Mouse (Mus musculus) erythroblast, embryonic 14.5 days (primary cell): ENCODE data around the gene BC048562. TPM values are rescaled to one million over a fixed set of nuclear protein-coding genes. Genes with fewer than 3 reads are reported as not detected.

ENCODE experiments used
- H3K27me3 ChIP-seq: 2 replicates; pipeline ENCODE4 v1.6.1; 2012; ENCODE audit warnings: inconsistent platforms; ENCODE audit not compliant: control insufficient read depth
- H3K36me3 ChIP-seq: 2 replicates; pipeline ENCODE4 v1.6.1; 2012; ENCODE audit warnings: mild to moderate bottlenecking, inconsistent platforms; ENCODE audit not compliant: control insufficient read depth
- H3K4me1 ChIP-seq: 2 replicates; pipeline ENCODE4 v1.6.1; 2012; ENCODE audit warnings: inconsistent platforms; ENCODE audit not compliant: control insufficient read depth
- H3K4me3 ChIP-seq: replicated peaks from 2 replicates; pipeline ENCODE3; 2012; ENCODE audit warnings: moderate library complexity, mild to moderate bottlenecking, inconsistent platforms
- H3K9me3 ChIP-seq: 2 replicates; pipeline ENCODE4 v1.6.1; 2012; ENCODE audit warnings: low read length, inconsistent platforms, mixed read lengths; ENCODE audit not compliant: control insufficient read depth
- GATA1 ChIP-seq: IDR thresholded peaks from 2 replicates; pipeline ENCODE4 v1.6.1; 2012; ENCODE audit warnings: low read length, inconsistent platforms, mixed read lengths
- TAL1 ChIP-seq: IDR thresholded peaks from 3 replicates; pipeline ENCODE4 v1.6.1; 2012; ENCODE audit warnings: low read length, inconsistent platforms, mixed read lengths
- polyA plus RNA-seq: library from polyadenylated mRNA; stranded (reverse); fragments of >175 nt; gene quantifications from 2 replicates; pipeline ENCODE4 v1.2.3, GENCODE M21; 2012

Gene BC048562
- polyA plus RNA-seq, 1 experiment: not detected

- no peaks in the 10 kb centered on the region; the same call in 1 of the 2 replicates for H3K36me3 ChIP-seq
- no peak overlapping the region for H3K4me3 ChIP-seq
- no peaks in the 10 kb centered on the region for H3K27me3 ChIP-seq
- H3K9me3 ChIP-seq: no peaks in the 10 kb centered on the region
- TF ChIP-seq TAL1: no peak
- no peak for TF ChIP-seq GATA1
- peaks cover 7% of the 10 kb centered on the region for H3K4me1 ChIP-seq
These were observed 33.2 kb upstream of the BC048562 start for GRCm38 (mm10) chr9:108403081-108403480.

DNA sequence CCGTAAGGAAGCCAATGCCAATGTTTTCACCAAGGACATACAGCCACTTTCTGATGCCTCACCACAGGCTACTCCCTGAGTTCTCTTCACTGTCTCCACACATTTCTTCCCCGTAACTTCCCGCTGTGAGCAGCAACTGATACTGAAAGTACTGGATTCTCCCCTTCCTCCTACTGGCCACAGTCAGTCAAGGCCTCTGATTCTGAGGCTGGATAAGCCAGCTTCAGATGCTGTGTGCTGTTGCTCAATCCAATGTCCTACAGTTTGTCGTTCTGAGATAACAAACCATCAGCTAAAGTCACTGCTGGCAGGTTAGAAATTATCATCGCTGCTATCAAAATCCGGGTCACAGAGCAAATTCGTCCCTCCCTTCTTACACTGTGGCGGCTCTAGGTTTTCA lies 31.8 kb upstream of the BC048562 start:
- Histone ChIP-seq H3K27me3 (no peaks in the 10 kb centered on the region), H3K9me3 (no peaks in the 10 kb centered on the region), H3K4me3 (no peak overlapping the region), H3K4me1 (peaks cover 7% of the 10 kb centered on the region), H3K36me3 (no peaks in the 10 kb centered on the region)
- TF ChIP-seq TAL1: no peak
- TF ChIP-seq GATA1: no peak

GRCm38 (mm10) chr9:108409535-108409934 lies 26.7 kb upstream of the BC048562 start:
- H3K27me3 ChIP-seq: no peaks in the 10 kb centered on the region
- TF ChIP-seq TAL1 (no peak), GATA1 (no peak)
- H3K36me3 ChIP-seq: no peaks in the 10 kb centered on the region
- peaks cover 4% of the 10 kb centered on the region for H3K4me1 ChIP-seq
- H3K9me3 ChIP-seq: no peaks in the 10 kb centered on the region
- no peak overlapping the region for H3K4me3 ChIP-seq

GRCm38 (mm10) chr9:108411381-108411942 lies 24.8 kb upstream of the BC048562 start:
- H3K4me3 ChIP-seq: no peak overlapping the region
- no peaks in the 10 kb centered on the region for H3K36me3 ChIP-seq
- no peak for TF ChIP-seq GATA1
- TF ChIP-seq TAL1: no peak
- no peaks in the 10 kb centered on the region; the same call in 1 of the 2 replicates for H3K4me1 ChIP-seq
- no peaks in the 10 kb centered on the region for H3K27me3 ChIP-seq
- no peaks in the 10 kb centered on the region for H3K9me3 ChIP-seq

GRCm38 (mm10) chr9:108412221-108412620 lies 24.1 kb upstream of the BC048562 start:
- Histone ChIP-seq H3K36me3 (no peaks in the 10 kb centered on the region), H3K27me3 (no peaks in the 10 kb centered on the region), H3K4me1 (no peaks in the 10 kb centered on the region; the same call in 1 of the 2 replicates), H3K4me3 (no peak overlapping the region), H3K9me3 (no peaks in the 10 kb centered on the region)
- TF ChIP-seq TAL1 (no peak), GATA1 (no peak)

- Histone ChIP-seq H3K27me3 (no peaks in the 10 kb centered on the region), H3K4me1 (peaks cover 7% of the 10 kb centered on the region), H3K36me3 (no peaks in the 10 kb centered on the region), H3K9me3 (no peaks in the 10 kb centered on the region), H3K4me3 (no peak within 1 kb of the TSS)
- TF ChIP-seq TAL1 (no peak), GATA1 (no peak)
These were observed 7.9 kb upstream of the BC048562 start, which contains the start of gene Ccdc36 for GRCm38 (mm10) chr9:108428384-108428783. Gene Ccdc36 (minus strand): TSS chr9:108428484.

DNA sequence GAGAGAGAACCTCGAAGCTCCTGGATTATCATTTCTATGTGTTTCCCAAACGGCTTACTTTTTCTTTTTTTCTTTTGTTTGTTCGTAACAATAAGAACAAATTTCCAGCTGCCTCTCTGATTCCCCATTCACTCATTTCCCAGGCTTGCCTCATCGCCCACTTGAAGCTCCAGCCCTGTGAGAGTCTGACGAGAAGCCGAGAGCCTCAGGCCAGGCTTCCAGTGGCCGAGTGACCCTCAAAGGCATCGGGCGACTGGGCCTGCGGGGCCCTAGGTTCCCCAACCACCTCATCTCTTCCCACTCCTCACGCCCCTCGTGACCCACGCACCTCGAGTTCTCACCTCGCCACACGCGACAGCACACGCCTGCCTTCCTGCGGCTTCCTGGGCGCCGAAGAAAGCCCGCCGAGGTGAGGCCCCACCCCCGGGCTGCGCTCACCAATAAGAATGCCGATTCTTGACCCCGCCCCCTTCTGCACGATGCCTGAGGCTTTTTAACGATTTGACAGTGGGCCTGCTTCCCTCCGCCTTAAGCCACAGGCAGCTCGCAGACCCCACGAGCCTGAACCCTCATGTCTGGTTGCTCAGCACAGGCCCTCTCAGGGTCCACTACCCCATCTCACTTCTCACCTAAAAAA lies 4.7 kb upstream of the BC048562 start:
- Histone ChIP-seq H3K4me1 (peaks cover 7% of the 10 kb centered on the region), H3K4me3 (peak overlapping the region; percentile 32), H3K27me3 (0 out of 2 replicates have a peak, but pooled peaks cover under 1% of the 10 kb centered on the region), H3K9me3 (no peaks in the 10 kb centered on the region), H3K36me3 (no peaks in the 10 kb centered on the region)
- TF ChIP-seq GATA1 (no peak), TAL1 (no peak)

DNA sequence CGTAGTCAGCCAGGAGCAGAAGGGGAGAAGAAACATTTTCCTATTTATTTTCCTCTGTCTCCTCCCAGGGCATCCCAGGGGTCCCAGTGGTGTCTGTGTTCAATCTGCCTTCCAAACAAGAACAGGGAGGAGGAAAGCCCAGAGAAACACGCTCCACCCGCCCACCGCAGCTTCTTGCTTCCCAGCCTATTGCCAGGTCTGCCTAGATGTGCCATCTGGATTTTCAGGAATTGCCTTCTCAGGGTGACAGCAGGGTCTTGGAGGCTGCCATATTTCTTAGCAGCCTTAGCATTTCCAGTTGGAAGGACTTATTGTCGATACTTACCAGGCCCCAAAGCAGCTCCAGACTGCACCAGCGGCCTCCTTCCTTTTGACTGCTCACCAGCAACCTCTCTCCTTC lies 2.9 kb downstream of the BC048562 start:
- no peak overlapping the region for H3K4me3 ChIP-seq
- no peaks in the 10 kb centered on the region for H3K9me3 ChIP-seq
- TF ChIP-seq TAL1 (no peak), GATA1 (no peak)
- no peaks in the 10 kb centered on the region for H3K4me1 ChIP-seq
- H3K27me3 ChIP-seq: peaks cover 10% of the 10 kb centered on the region
- H3K36me3 ChIP-seq: no peaks in the 10 kb centered on the region

DNA sequence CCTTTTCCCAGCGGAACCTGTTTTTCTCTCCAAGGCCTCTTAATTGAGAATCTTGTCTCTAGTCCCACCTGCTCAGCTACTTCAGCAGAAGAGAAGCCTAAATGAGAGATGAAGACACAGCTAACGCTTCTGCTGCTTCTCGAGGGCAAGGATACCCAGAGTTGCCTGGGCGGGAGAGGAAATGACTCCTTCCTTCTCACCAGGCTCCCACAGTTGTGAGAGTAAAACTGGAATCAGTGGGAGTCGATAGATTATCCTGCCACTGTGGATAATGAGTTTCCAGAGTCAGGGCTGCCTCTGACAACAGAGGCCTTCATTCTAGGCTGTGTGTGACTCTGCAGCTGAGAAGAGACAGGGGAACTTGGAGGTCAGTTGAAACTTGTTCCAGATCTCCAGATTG lies 4.2 kb downstream of the BC048562 start:
- Histone ChIP-seq H3K4me1 (no peaks in the 10 kb centered on the region), H3K9me3 (no peaks in the 10 kb centered on the region), H3K36me3 (no peaks in the 10 kb centered on the region), H3K27me3 (peaks cover 17% of the 10 kb centered on the region), H3K4me3 (no peak overlapping the region)
- TF ChIP-seq GATA1 (no peak), TAL1 (no peak)
